9 mouse cellular contexts compared by ENCODE assay signal in genomic region chr12:5215836-5216747, GRCm38 (mm10).
DNase-seq lines count a peak whose midpoint lies in the region; ATAC-seq and TF ChIP-seq lines count a peak whose summit lies in the region.
"Had no signal": no experiment of that assay in that cellular context is flagged by ENCODE, and none has a peak within 500 bp of the region (broad histone marks: within the 10 kb centered on the region; RNA-seq: fewer than 3 reads in every experiment).

No protein-coding gene starts in this region.

- peak overlapping the region; percentile 1; the same call in 1 of the 2 replicates for H3K4me2 ChIP-seq in forebrain, embryonic 16.5 days (ENCODE audit: low read length)
- no peak overlapping the region for H3K4me2 ChIP-seq in liver, postnatal 0 days (ENCODE audit: low read depth, low read length)

- peak; percentile 60 for DNase-seq in gastrocnemius, adult 18-20 months (ENCODE audit: low spot score)
- DNase-seq in gastrocnemius, postnatal 4 days (ENCODE audit: low spot score in 2 of 2) = no peak
- peak; percentile 67 for DNase-seq in Muller cell, postnatal 12 days (ENCODE audit: inconsistent ontology term)
- peak; percentile 21 to 48 for DNase-seq in kidney, postnatal 4 days
- DNase-seq in spleen, adult 18-20 months = no peak
- no peak for DNase-seq in liver, postnatal 0 days
- DNase-seq in c-Kit-positive CD71-positive TER-119-positive erythroid progenitor cells, embryonic 14.5 days (ENCODE audit: low spot score) = no peak
- DNase-seq: cerebellum, adult 8-10 months had no signal

- H3K27ac ChIP-seq in forebrain, embryonic 16.5 days (ENCODE audit: low read length) = peak overlapping the region; percentile 37
- H3K27ac ChIP-seq in liver, postnatal 0 days (ENCODE audit: low read depth) = no peak overlapping the region

- 11% methylated on average over 15 of the region's 15 CpGs for WGBS in forebrain, embryonic 16.5 days
- WGBS in liver, postnatal 0 days (ENCODE audit: insufficient replicate concordance) = 67% methylated on average over 15 of the region's 15 CpGs

- H3K9ac ChIP-seq in forebrain, embryonic 16.5 days (replicated peaks; ENCODE audit: low read depth, low read length) = no peak overlapping the region; the same call in 1 of the 2 replicates
- no peak overlapping the region for H3K9ac ChIP-seq in liver, postnatal 0 days (replicated peaks)

- no peaks in the 10 kb centered on the region for H3K9me3 ChIP-seq in forebrain, embryonic 16.5 days (ENCODE audit: control insufficient read depth, low read length)
- no peaks in the 10 kb centered on the region for H3K9me3 ChIP-seq in liver, postnatal 0 days (ENCODE audit: low read length)

- TF ChIP-seq CTCF in liver, postnatal 0 days (IDR thresholded peaks at IDR 0.05; ENCODE audit: low read depth) = no peak

- H3K4me1 ChIP-seq in forebrain, embryonic 16.5 days (replicated peaks; ENCODE audit: control insufficient read depth, insufficient read depth, low read length) = peaks cover 72% of the 10 kb centered on the region
- peaks cover 2% of the 10 kb centered on the region; the same call in 1 of the 2 replicates for H3K4me1 ChIP-seq in liver, postnatal 0 days (ENCODE audit: insufficient read depth)

- H3K36me3 ChIP-seq in forebrain, embryonic 16.5 days (ENCODE audit: control insufficient read depth, insufficient read depth) = no peaks in the 10 kb centered on the region
- no peaks in the 10 kb centered on the region for H3K36me3 ChIP-seq in liver, postnatal 0 days (replicated peaks; ENCODE audit: insufficient read depth, low read length)

- TF ChIP-seq EP300 in liver, postnatal 0 days (IDR thresholded peaks at IDR 0.05; ENCODE audit: low read depth) = no peak

- no peaks in the 10 kb centered on the region; the same call in 1 of the 2 replicates for H3K27me3 ChIP-seq in forebrain, embryonic 16.5 days (replicated peaks; ENCODE audit: control insufficient read depth, insufficient read depth, low read length)
- no peaks in the 10 kb centered on the region for H3K27me3 ChIP-seq in liver, postnatal 0 days (ENCODE audit: insufficient read depth, low read length)

- H3K4me3 ChIP-seq in forebrain, embryonic 16.5 days (replicated peaks; ENCODE audit: low read length) = no peak overlapping the region
- H3K4me3 ChIP-seq in liver, postnatal 0 days (ENCODE audit: low read depth, low read length) = no peak overlapping the region

- peak; percentile 74 for ATAC-seq in forebrain, embryonic 16.5 days
- no peak for ATAC-seq in liver, postnatal 0 days

Comparison
In these comparisons a context has a peak if more than half of its experiments do, and no peak if none do; other contexts are left out.
1. DNase-seq: peak in gastrocnemius, adult 18-20 months (single experiment), Muller cell, postnatal 12 days (single experiment) and kidney, postnatal 4 days (2 of 2); none in gastrocnemius, postnatal 4 days (0 of 2), spleen, adult 18-20 months (0 of 2), liver, postnatal 0 days (single experiment) and c-Kit-positive CD71-positive TER-119-positive erythroid progenitor cells, embryonic 14.5 days (single experiment).